Mouse (Mus musculus): ENCODE results near the gene Smarca1. TPM values are rescaled to one million over a fixed set of nuclear protein-coding genes. Genes with fewer than 3 reads are reported as not detected.

Gene Smarca1
- polyA plus RNA-seq, 1 experiment from 2014 or later: 31.1 TPM

GRCm38 (mm10) chrX:47891907-47892430, 805 bp downstream of the Smarca1 start:
- H3K27me3 ChIP-seq: no peaks in the 10 kb centered on the region
- H3K9me3 ChIP-seq: no peaks in the 10 kb centered on the region
- H3K9ac ChIP-seq: peak overlapping the region; percentile 62
- WGBS: 17% methylated on average over 34 of the region's 36 CpGs
- H3K36me3 ChIP-seq: no peaks in the 10 kb centered on the region
- H3K27ac ChIP-seq: peak overlapping the region; percentile 74
- H3K4me1 ChIP-seq: no peaks in the 10 kb centered on the region
- ATAC-seq (ENCODE audit: borderline replicate concordance, extremely low read depth, low FRiP score, low TSS enrichment): peak; percentile 69
- peak overlapping the region; percentile 65 for H3K4me2 ChIP-seq
- peak overlapping the region; percentile 62 for H3K4me3 ChIP-seq

- no peaks in the 10 kb centered on the region for H3K27me3 ChIP-seq
- H3K9me3 ChIP-seq: no peaks in the 10 kb centered on the region
- no peaks in the 10 kb centered on the region for H3K36me3 ChIP-seq
- H3K4me3 ChIP-seq: peak overlapping the region; percentile 62
- H3K4me1 ChIP-seq: no peaks in the 10 kb centered on the region
- H3K9ac ChIP-seq: peak overlapping the region; percentile 62
- 10% methylated on average over 9 of the region's 12 CpGs for WGBS
- H3K4me2 ChIP-seq: peak overlapping the region; percentile 65
- H3K27ac ChIP-seq: peak overlapping the region; percentile 74; the same call in 1 of the 2 replicates
- peak; percentile 54; the same call in 1 of the 2 replicates for ATAC-seq (ENCODE audit: borderline replicate concordance, extremely low read depth, low FRiP score, low TSS enrichment)
Measured at GRCm38 (mm10) chrX:47891243-47891906, 1.4 kb downstream of the Smarca1 start.

GRCm38 (mm10) chrX:47887401-47887800, 5.4 kb downstream of the Smarca1 start:
- no peaks in the 10 kb centered on the region for H3K4me1 ChIP-seq
- H3K9me3 ChIP-seq: no peaks in the 10 kb centered on the region
- no peak overlapping the region for H3K9ac ChIP-seq
- no peaks in the 10 kb centered on the region for H3K27me3 ChIP-seq
- H3K27ac ChIP-seq: no peak overlapping the region
- no peak overlapping the region for H3K4me3 ChIP-seq
- no peak overlapping the region for H3K4me2 ChIP-seq
- WGBS: 33% methylated on average over 2 of the region's 2 CpGs
- no peak for ATAC-seq (ENCODE audit: borderline replicate concordance, extremely low read depth, low FRiP score, low TSS enrichment)
- H3K36me3 ChIP-seq: no peaks in the 10 kb centered on the region

GRCm38 (mm10) chrX:47882813-47883212, 10.0 kb downstream of the Smarca1 start:
- H3K27ac ChIP-seq: no peak overlapping the region
- no peaks in the 10 kb centered on the region for H3K36me3 ChIP-seq
- H3K27me3 ChIP-seq: no peaks in the 10 kb centered on the region
- WGBS: 60% methylated on average over 6 of the region's 6 CpGs
- no peak for ATAC-seq (ENCODE audit: borderline replicate concordance, extremely low read depth, low FRiP score, low TSS enrichment)
- no peak overlapping the region for H3K4me3 ChIP-seq
- H3K9ac ChIP-seq: no peak overlapping the region
- H3K4me1 ChIP-seq: 0 out of 2 replicates have a peak, but pooled peaks cover 3% of the 10 kb centered on the region
- no peaks in the 10 kb centered on the region for H3K9me3 ChIP-seq
- H3K4me2 ChIP-seq: no peak overlapping the region

- H3K4me1 ChIP-seq: 0 out of 2 replicates have a peak, but pooled peaks cover 3% of the 10 kb centered on the region
- no peak overlapping the region for H3K4me3 ChIP-seq
- H3K27me3 ChIP-seq: no peaks in the 10 kb centered on the region
- H3K9me3 ChIP-seq: no peaks in the 10 kb centered on the region
- no peak overlapping the region for H3K27ac ChIP-seq
- H3K9ac ChIP-seq: no peak overlapping the region
- ATAC-seq (ENCODE audit: borderline replicate concordance, extremely low read depth, low FRiP score, low TSS enrichment): peak; percentile 49; the same call in 1 of the 2 replicates
- 21% methylated on average over 2 of the region's 2 CpGs for WGBS
- H3K36me3 ChIP-seq: no peaks in the 10 kb centered on the region
- no peak overlapping the region for H3K4me2 ChIP-seq
Measured at GRCm38 (mm10) chrX:47880052-47880451, 12.7 kb downstream of the Smarca1 start.

GRCm38 (mm10) chrX:47858544-47858943, 34.2 kb downstream of the Smarca1 start:
- Histone ChIP-seq H3K4me3 (no peak overlapping the region), H3K27me3 (no peaks in the 10 kb centered on the region), H3K4me2 (no peak overlapping the region), H3K9ac (no peak overlapping the region), H3K36me3 (no peaks in the 10 kb centered on the region), H3K4me1 (no peaks in the 10 kb centered on the region), H3K9me3 (no peaks in the 10 kb centered on the region), H3K27ac (no peak overlapping the region)
- ATAC-seq (ENCODE audit: borderline replicate concordance, extremely low read depth, low FRiP score, low TSS enrichment): no peak
- 64% methylated on average over 1 of the region's 1 CpGs for WGBS

- no peaks in the 10 kb centered on the region for H3K9me3 ChIP-seq
- H3K4me3 ChIP-seq: no peak overlapping the region
- ATAC-seq (ENCODE audit: borderline replicate concordance, extremely low read depth, low FRiP score, low TSS enrichment): peak; percentile 52; the same call in 1 of the 2 replicates
- H3K36me3 ChIP-seq: no peaks in the 10 kb centered on the region
- WGBS: 47% methylated on average over 1 of the region's 1 CpGs
- H3K27me3 ChIP-seq: no peaks in the 10 kb centered on the region
- H3K4me1 ChIP-seq: no peaks in the 10 kb centered on the region
- no peak overlapping the region for H3K9ac ChIP-seq
- no peak overlapping the region for H3K4me2 ChIP-seq
- no peak overlapping the region for H3K27ac ChIP-seq
Measured at GRCm38 (mm10) chrX:47835835-47836195, 57.0 kb downstream of the Smarca1 start.

GRCm38 (mm10) chrX:47835098-47835834, 57.5 kb downstream of the Smarca1 start:
- Histone ChIP-seq H3K9ac (no peak overlapping the region), H3K27me3 (no peaks in the 10 kb centered on the region), H3K27ac (no peak overlapping the region), H3K4me2 (no peak overlapping the region), H3K4me3 (no peak overlapping the region), H3K9me3 (no peaks in the 10 kb centered on the region), H3K4me1 (no peaks in the 10 kb centered on the region), H3K36me3 (no peaks in the 10 kb centered on the region)
- WGBS: 48% methylated on average over 6 of the region's 6 CpGs
- ATAC-seq (ENCODE audit: borderline replicate concordance, extremely low read depth, low FRiP score, low TSS enrichment): peak; percentile 65; the same call in 1 of the 2 replicates

GRCm38 (mm10) chrX:47833431-47833830, 59.3 kb downstream of the Smarca1 start:
- Histone ChIP-seq H3K27me3 (no peaks in the 10 kb centered on the region), H3K4me2 (no peak overlapping the region), H3K9me3 (no peaks in the 10 kb centered on the region), H3K27ac (no peak overlapping the region), H3K4me1 (no peaks in the 10 kb centered on the region), H3K9ac (no peak overlapping the region), H3K36me3 (no peaks in the 10 kb centered on the region), H3K4me3 (no peak overlapping the region)
- WGBS: 63% methylated on average over 2 of the region's 2 CpGs
- ATAC-seq (ENCODE audit: borderline replicate concordance, extremely low read depth, low FRiP score, low TSS enrichment): no peak

GRCm38 (mm10) chrX:47820566-47820965, 72.2 kb downstream of the Smarca1 start:
- Histone ChIP-seq H3K4me2 (no peak overlapping the region), H3K4me1 (no peaks in the 10 kb centered on the region), H3K27ac (no peak overlapping the region), H3K27me3 (no peaks in the 10 kb centered on the region), H3K36me3 (no peaks in the 10 kb centered on the region), H3K9me3 (no peaks in the 10 kb centered on the region), H3K4me3 (no peak overlapping the region), H3K9ac (no peak overlapping the region)
- ATAC-seq (ENCODE audit: borderline replicate concordance, extremely low read depth, low FRiP score, low TSS enrichment): no peak
- 68% methylated on average over 2 of the region's 2 CpGs for WGBS

- Histone ChIP-seq H3K4me1 (no peaks in the 10 kb centered on the region), H3K9me3 (no peaks in the 10 kb centered on the region), H3K4me3 (no peak overlapping the region), H3K27me3 (no peaks in the 10 kb centered on the region), H3K27ac (no peak overlapping the region), H3K9ac (no peak overlapping the region), H3K36me3 (no peaks in the 10 kb centered on the region), H3K4me2 (no peak overlapping the region)
- 89% methylated on average over 2 of the region's 2 CpGs for WGBS
- ATAC-seq (ENCODE audit: borderline replicate concordance, extremely low read depth, low FRiP score, low TSS enrichment): no peak
Measured at GRCm38 (mm10) chrX:47808717-47809116, 84.1 kb downstream of the Smarca1 start.

- ATAC-seq (ENCODE audit: borderline replicate concordance, extremely low read depth, low FRiP score, low TSS enrichment): no peak
- no peak overlapping the region for H3K4me2 ChIP-seq
- no peaks in the 10 kb centered on the region for H3K27me3 ChIP-seq
- H3K9ac ChIP-seq: no peak overlapping the region
- H3K36me3 ChIP-seq: no peaks in the 10 kb centered on the region
- H3K27ac ChIP-seq: no peak overlapping the region
- H3K9me3 ChIP-seq: no peaks in the 10 kb centered on the region
- WGBS: 84% methylated on average over 1 of the region's 1 CpGs
- no peaks in the 10 kb centered on the region for H3K4me1 ChIP-seq
- H3K4me3 ChIP-seq: no peak overlapping the region
Measured at GRCm38 (mm10) chrX:47764440-47764839, 128.3 kb downstream of the Smarca1 start.
